Mouse (Mus musculus) CH12.LX (cell line): ENCODE data around the gene Spata2l. TPM values are rescaled to one million over a fixed set of nuclear protein-coding genes. Genes with fewer than 3 reads are reported as not detected.

ENCODE experiments used
- DNase-seq: peaks from one replicate; pipeline ENCODE4 v3.0.0-alpha.2; 2013; ENCODE audit errors: extremely low read depth
- H3K27ac ChIP-seq: 2 replicates; pipeline ENCODE4 v1.5.1; 2012; ENCODE audit warnings: low read depth, mild to moderate bottlenecking, control low read depth, moderate library complexity; ENCODE audit not compliant: insufficient read depth
- H3K27me3 ChIP-seq: replicated peaks from 2 replicates; pipeline ENCODE3; 2012; ENCODE audit warnings: inconsistent platforms
- H3K36me3 ChIP-seq, 2 experiments: replicated peaks in 1 of 2; 2 replicates each; pipeline versions ENCODE3 to v1.6.1; 2012; ENCODE audit warnings: inconsistent platforms in 1 of 2, low read length in 1 of 2, mild to moderate bottlenecking in 1 of 2, mixed read lengths in 1 of 2, moderate library complexity in 1 of 2; ENCODE audit not compliant: control insufficient read depth in 1 of 2, insufficient read depth in 1 of 2
- H3K4me1 ChIP-seq, 2 experiments: 2 replicates each; pipeline ENCODE4 v1.6.1; 2012; ENCODE audit warnings: inconsistent platforms in 1 of 2, moderate library complexity in 1 of 2; ENCODE audit not compliant: insufficient read depth in 2 of 2, control insufficient read depth in 1 of 2
- H3K4me2 ChIP-seq: 2 replicates; pipeline ENCODE4 v1.6.1; 2012; ENCODE audit warnings: low read depth, mild to moderate bottlenecking, control low read depth; ENCODE audit not compliant: poor library complexity, insufficient read depth, severe bottlenecking
- H3K4me3 ChIP-seq, 3 experiments: fragments of 150-350 bp in 1 of 3; sonication (generic) in 1 of 3; replicated peaks in 1 of 3; 2 replicates each; pipeline versions ENCODE3 to v1.5.1; 2011 to 2012; ENCODE audit warnings: low read depth in 2 of 3, low read length in 2 of 3, mild to moderate bottlenecking in 2 of 3, moderate library complexity in 2 of 3, control low read depth in 1 of 3, improper control_type of control experiment in 1 of 3, inconsistent platforms in 1 of 3, mixed read lengths in 1 of 3; ENCODE audit not compliant: poor library complexity in 1 of 3
- H3K79me2 ChIP-seq: replicated peaks from 2 replicates; pipeline ENCODE4 v1.6.1; 2012; ENCODE audit warnings: mild to moderate bottlenecking, moderate library complexity; ENCODE audit not compliant: control insufficient read depth, poor library complexity, insufficient read depth, severe bottlenecking; ENCODE audit errors: extremely low read depth
- H3K9ac ChIP-seq: 2 replicates; pipeline ENCODE4 v1.6.1; 2012; ENCODE audit warnings: low read depth, mild to moderate bottlenecking, control low read depth, moderate library complexity; ENCODE audit not compliant: insufficient read depth
- H3K9me3 ChIP-seq: replicated peaks from 2 replicates; pipeline ENCODE3; 2012; ENCODE audit warnings: low read length, inconsistent platforms, mixed read lengths
- BHLHE40 ChIP-seq: IDR thresholded peaks from 2 replicates; pipeline ENCODE4 v1.6.1; 2011; ENCODE audit warnings: mild to moderate bottlenecking, low read depth, low read length, improper control_type of control experiment
- CHD2 ChIP-seq: IDR thresholded peaks from 2 replicates; pipeline ENCODE4 v1.6.1; 2011; ENCODE audit warnings: low read length, improper control_type of control experiment
- ELF1 ChIP-seq: IDR thresholded peaks from 2 replicates; pipeline ENCODE4 v1.6.1; 2014; ENCODE audit warnings: low read depth, mild to moderate bottlenecking, inconsistent platforms, low read length, improper control_type of control experiment
- MAFK ChIP-seq: IDR thresholded peaks from 2 replicates; pipeline ENCODE4 v1.6.1; 2011; ENCODE audit warnings: low read length, improper control_type of control experiment; ENCODE audit not compliant: insufficient replicate concordance
- MAX ChIP-seq: IDR thresholded peaks from 2 replicates; pipeline ENCODE4 v1.6.1; 2011; ENCODE audit warnings: low read length, improper control_type of control experiment
- MAZ ChIP-seq: IDR thresholded peaks from 2 replicates; pipeline ENCODE4 v1.6.1; 2012; ENCODE audit warnings: low read depth, mild to moderate bottlenecking, inconsistent platforms, low read length, improper control_type of control experiment, moderate library complexity
- MEF2A ChIP-seq: IDR thresholded peaks from 2 replicates; pipeline ENCODE4 v1.6.1; 2014; ENCODE audit warnings: low read depth, mild to moderate bottlenecking, inconsistent platforms, low read length, improper control_type of control experiment, borderline replicate concordance
- MYC ChIP-seq: IDR thresholded peaks from 2 replicates; pipeline ENCODE4 v1.6.1; 2011; ENCODE audit warnings: low read depth, mild to moderate bottlenecking, improper control_type of control experiment, low read length
- NELFE ChIP-seq: IDR thresholded peaks from 2 replicates; pipeline ENCODE4 v1.6.1; 2011; ENCODE audit warnings: low read depth, low read length, improper control_type of control experiment
- POLR2A ChIP-seq: IDR thresholded peaks from 2 replicates; pipeline ENCODE4 v1.6.1; 2011; ENCODE audit warnings: low read depth, mild to moderate bottlenecking, improper control_type of control experiment, low read length
- POLR2AphosphoS2 ChIP-seq: IDR thresholded peaks from 2 replicates; pipeline ENCODE4 v1.6.1; 2011; ENCODE audit warnings: low read depth, low read length, improper control_type of control experiment
- RAD21 ChIP-seq: IDR thresholded peaks from 2 replicates; pipeline ENCODE4 v1.6.1; 2011; ENCODE audit warnings: low read depth, mild to moderate bottlenecking, low read length, improper control_type of control experiment, moderate library complexity
- SMC3 ChIP-seq: IDR thresholded peaks from 2 replicates; pipeline ENCODE4 v1.6.1; 2011; ENCODE audit warnings: low read depth, low read length, improper control_type of control experiment
- UBTF ChIP-seq: IDR thresholded peaks from 2 replicates; pipeline ENCODE4 v1.6.1; 2012; ENCODE audit warnings: low read depth, mild to moderate bottlenecking, inconsistent platforms, low read length, improper control_type of control experiment, moderate library complexity
- USF1 ChIP-seq: IDR thresholded peaks from 2 replicates; pipeline ENCODE4 v1.6.1; 2014; ENCODE audit warnings: low read depth, mild to moderate bottlenecking, inconsistent platforms, low read length, improper control_type of control experiment
- USF2 ChIP-seq: conservative IDR thresholded peaks from 2 replicates; pipeline ENCODE4 v1.6.1; 2011; ENCODE audit warnings: low read depth, low read length, improper control_type of control experiment
- dilution Hi-C: fragments of 300-500 bp; cut with MboI; formaldehyde crosslinking; loops from 2 replicates; pipeline ENCODE4 v1.14.3; 2020; ENCODE audit warnings: low sequenced_read_pairs; ENCODE audit not compliant: extremely low pct_unique_long_range_greater_than_20kb, extremely low pct_ligation_motif_present
- in situ Hi-C: fragments of 300-500 bp; cut with MboI; formaldehyde crosslinking; loops from 3 replicates; pipeline ENCODE4 v1.14.3; 2019; ENCODE audit warnings: low sequenced_read_pairs, low pct_ligation_motif_present, low pct_unique_long_range_greater_than_20kb, mixed read lengths
- polyA plus RNA-seq: library from polyadenylated mRNA; unstranded; fragments of >175 nt; gene quantifications from 2 replicates; pipeline ENCODE4 v1.2.1, GENCODE M21; 2012; ENCODE audit warnings: low read depth; ENCODE audit not compliant: insufficient read length
- total RNA-seq, 2 experiments: library from RNA; depleted of rRNA; stranded (reverse); fragments of 300-350 nt in 1 of 2; fragments of >200 nt in 1 of 2; gene quantifications; 2 replicates each; pipeline ENCODE4 v1.2.3; 2012 to 2014

Gene Spata2l
- total and polyA plus RNA-seq, 3 experiments = 0.63 to 2.3 (median 1.4) TPM

GRCm38 (mm10) chr8:123239398-123239797 is 3.4 kb upstream of the Spata2l start:
- no peak overlapping the region for H3K4me2 ChIP-seq
- no peak for DNase-seq
- H3K27ac ChIP-seq = no peak overlapping the region
- no peaks in the 10 kb centered on the region for H3K79me2 ChIP-seq
- H3K9me3 ChIP-seq = no peaks in the 10 kb centered on the region
- H3K4me3 ChIP-seq = no peak overlapping the region
- no peak for TF ChIP-seq MYC
- TF ChIP-seq CHD2 = no peak
- TF ChIP-seq UBTF = no peak
- no peak for TF ChIP-seq NELFE
- no peak for TF ChIP-seq MAZ
- no peaks in the 10 kb centered on the region for H3K27me3 ChIP-seq
- peaks cover 3 to 33% of the 10 kb centered on the region in 2 experiments for H3K36me3 ChIP-seq
- in situ Hi-C loops (no loop called here), dilution Hi-C loops (no loop called here)
- H3K4me1 ChIP-seq = peaks cover 13 to 17% of the 10 kb centered on the region in 2 experiments
- H3K9ac ChIP-seq = no peak overlapping the region

GRCm38 (mm10) chr8:123234918-123235519 is 1.0 kb downstream of the Spata2l start:
- H3K27ac ChIP-seq = no peak overlapping the region
- no peaks in the 10 kb centered on the region for H3K79me2 ChIP-seq
- peaks cover 13 to 17% of the 10 kb centered on the region in 2 experiments for H3K4me1 ChIP-seq
- TF ChIP-seq CHD2 = no peak
- no peak for TF ChIP-seq MAX
- no peak for TF ChIP-seq USF1
- TF ChIP-seq RAD21 = no peak
- no peak for TF ChIP-seq MEF2A
- TF ChIP-seq BHLHE40 = no peak
- no peak for TF ChIP-seq MAFK
- no peak for TF ChIP-seq POLR2A
- TF ChIP-seq USF2 = no peak
- no peak for TF ChIP-seq ELF1
- TF ChIP-seq MAZ = no peak
- no peak for TF ChIP-seq SMC3
- TF ChIP-seq POLR2AphosphoS2 = no peak
- H3K27me3 ChIP-seq = no peaks in the 10 kb centered on the region
- no peak for DNase-seq
- H3K36me3 ChIP-seq = peaks cover 8 to 31% of the 10 kb centered on the region in 2 experiments
- dilution Hi-C loops = no loop called here
- peak overlapping the region; percentile 61 for H3K4me2 ChIP-seq
- in situ Hi-C loops = no loop called here
- H3K4me3 ChIP-seq = peak overlapping the region in 2 of 3 experiments; percentile 72 to 77
- H3K9ac ChIP-seq = no peak overlapping the region; the same call in 1 of the 2 replicates
- H3K9me3 ChIP-seq = no peaks in the 10 kb centered on the region
